Mouse (Mus musculus): ENCODE measurements around the gene Pabpc6. TPM values are rescaled to one million over a fixed set of nuclear protein-coding genes. Genes with fewer than 3 reads are reported as not detected.

The Pabpc6 gene
- polyA plus RNA-seq (2016; fragmentation: Nextera tagmentation; extraction: Ambion mirVana), result not detected in 2 replicates

GRCm38 (mm10) chr17:9669283-9669905 lies at the start of gene Pabpc6:
Gene Pabpc6, minus strand, starts transcription at chr17:9669717.
- 89% methylated on average over 36 of the region's 36 CpGs for WGBS
- Histone ChIP-seq H3K4me3 (no peak within 1 kb of the TSS), H3K36me3 (no peaks in the 10 kb centered on the region), H3K27me3 (ENCODE audit: insufficient read depth, poor library complexity, severe bottlenecking) (0 out of 2 replicates have a peak, but pooled peaks cover 9% of the 10 kb centered on the region), H3K27ac (no peak within 1 kb of the TSS), H3K9me3 (no peaks in the 10 kb centered on the region), H3K4me1 (no peaks in the 10 kb centered on the region)
- no peak for DNase-seq (ENCODE audit: low spot score)

DNA sequence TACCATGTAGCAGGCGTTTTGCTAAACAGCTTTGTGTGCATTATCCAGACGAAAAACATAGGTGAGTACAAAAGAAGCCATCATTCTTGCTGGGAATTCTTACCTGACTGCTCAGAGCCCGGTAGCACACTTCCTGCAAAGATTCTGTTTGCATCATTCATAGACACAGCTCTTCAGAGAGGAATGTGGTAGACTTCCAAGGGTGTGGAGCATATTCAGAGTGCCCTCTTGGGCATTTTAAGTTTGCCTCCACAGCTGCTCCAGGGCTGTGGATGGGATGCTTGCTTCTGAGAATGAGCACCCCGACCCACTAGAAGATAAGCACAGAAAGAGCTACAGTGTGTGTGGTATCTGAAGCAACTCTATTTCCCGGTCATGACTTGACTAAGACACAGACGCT lies 41.4 kb upstream of the Pabpc6 start:
- Histone ChIP-seq H3K9me3 (no peaks in the 10 kb centered on the region), H3K36me3 (no peaks in the 10 kb centered on the region), H3K4me1 (no peaks in the 10 kb centered on the region), H3K4me3 (no peak overlapping the region), H3K27ac (no peak overlapping the region), H3K27me3 (ENCODE audit: insufficient read depth, poor library complexity, severe bottlenecking) (peaks cover 6% of the 10 kb centered on the region; the same call in 1 of the 2 replicates)
- no peak for DNase-seq (ENCODE audit: low spot score)
- 76% methylated on average over 6 of the region's 6 CpGs for WGBS

- DNase-seq (ENCODE audit: low spot score), result no peak
- H3K27ac ChIP-seq, result no peak overlapping the region
- peaks cover 6% of the 10 kb centered on the region; the same call in 1 of the 2 replicates for H3K27me3 ChIP-seq (ENCODE audit: insufficient read depth, poor library complexity, severe bottlenecking)
- no peaks in the 10 kb centered on the region for H3K36me3 ChIP-seq
- 87% methylated on average over 3 of the region's 3 CpGs for WGBS
- no peaks in the 10 kb centered on the region for H3K9me3 ChIP-seq
- H3K4me3 ChIP-seq, result no peak overlapping the region
- H3K4me1 ChIP-seq, result no peaks in the 10 kb centered on the region
Observed at GRCm38 (mm10) chr17:9708888-9709287, 39.4 kb upstream of the Pabpc6 start.

GRCm38 (mm10) chr17:9707356-9707755 lies 37.8 kb upstream of the Pabpc6 start:
- Histone ChIP-seq H3K4me3 (no peak overlapping the region), H3K27ac (no peak overlapping the region), H3K36me3 (no peaks in the 10 kb centered on the region), H3K27me3 (ENCODE audit: insufficient read depth, poor library complexity, severe bottlenecking) (peaks cover 6% of the 10 kb centered on the region; the same call in 1 of the 2 replicates), H3K4me1 (no peaks in the 10 kb centered on the region), H3K9me3 (no peaks in the 10 kb centered on the region)
- WGBS, result 85% methylated on average over 1 of the region's 1 CpGs
- DNase-seq (ENCODE audit: low spot score), result no peak

- H3K4me1 ChIP-seq, result no peaks in the 10 kb centered on the region
- WGBS, result 70% methylated on average over 7 of the region's 7 CpGs
- H3K9me3 ChIP-seq, result no peaks in the 10 kb centered on the region
- H3K27me3 ChIP-seq (ENCODE audit: insufficient read depth, poor library complexity, severe bottlenecking), result no peaks in the 10 kb centered on the region
- no peak overlapping the region for H3K27ac ChIP-seq
- no peaks in the 10 kb centered on the region for H3K36me3 ChIP-seq
- H3K4me3 ChIP-seq, result no peak overlapping the region
- DNase-seq (ENCODE audit: low spot score), result no peak
Observed at GRCm38 (mm10) chr17:9697763-9698162, 28.2 kb upstream of the Pabpc6 start.

DNA sequence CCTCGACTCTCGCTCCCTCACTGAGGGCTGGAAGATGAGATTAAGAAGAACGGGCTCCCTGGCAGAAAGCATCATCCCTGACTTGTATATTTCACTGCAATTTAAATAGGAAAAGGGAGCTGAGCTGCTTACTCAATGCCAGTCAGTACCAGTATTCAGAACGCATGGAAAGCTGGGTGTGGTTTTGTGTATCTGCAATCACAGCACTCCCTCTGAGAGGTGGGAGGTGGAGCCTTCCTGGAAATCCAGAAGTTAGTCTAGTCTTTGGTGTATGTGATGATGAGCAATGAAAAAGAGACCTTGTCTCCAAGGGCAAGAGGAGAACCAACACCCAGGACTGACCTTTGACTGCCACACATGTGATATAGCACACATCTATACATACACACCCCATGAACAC lies 21.7 kb upstream of the Pabpc6 start:
- DNase-seq (ENCODE audit: low spot score), result no peak
- Histone ChIP-seq H3K36me3 (no peaks in the 10 kb centered on the region), H3K27me3 (ENCODE audit: insufficient read depth, poor library complexity, severe bottlenecking) (no peaks in the 10 kb centered on the region), H3K4me3 (no peak overlapping the region), H3K27ac (no peak overlapping the region), H3K9me3 (no peaks in the 10 kb centered on the region), H3K4me1 (no peaks in the 10 kb centered on the region)
- 55% methylated on average over 4 of the region's 4 CpGs for WGBS

- H3K27me3 ChIP-seq (ENCODE audit: insufficient read depth, poor library complexity, severe bottlenecking), result no peaks in the 10 kb centered on the region
- no peaks in the 10 kb centered on the region for H3K4me1 ChIP-seq
- H3K36me3 ChIP-seq, result no peaks in the 10 kb centered on the region
- no peak overlapping the region for H3K4me3 ChIP-seq
- WGBS, result 73% methylated on average over 4 of the region's 4 CpGs
- no peak overlapping the region for H3K27ac ChIP-seq
- DNase-seq (ENCODE audit: low spot score), result no peak
- no peaks in the 10 kb centered on the region for H3K9me3 ChIP-seq
Observed at GRCm38 (mm10) chr17:9683539-9684155, 14.1 kb upstream of the Pabpc6 start.

DNA sequence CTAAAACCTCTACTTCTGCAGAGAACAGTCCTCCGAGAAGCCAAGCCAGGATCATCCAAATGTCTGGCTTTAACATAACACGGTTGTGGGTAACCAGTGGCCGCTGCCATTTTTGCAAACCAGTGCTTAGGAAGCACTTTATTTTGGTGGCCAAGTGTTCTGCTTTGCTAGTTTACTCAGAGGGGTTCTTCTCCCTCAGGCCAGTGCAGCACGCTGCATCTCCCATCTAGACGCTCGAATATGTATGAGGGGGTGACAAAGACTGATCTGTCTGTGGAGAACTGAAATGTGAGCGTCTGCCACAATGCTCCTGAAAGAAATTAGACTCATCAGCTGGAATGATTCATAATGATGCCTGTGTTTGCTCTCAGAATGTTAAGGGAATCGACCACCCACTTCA lies 11.2 kb upstream of the Pabpc6 start:
- H3K9me3 ChIP-seq, result no peaks in the 10 kb centered on the region
- H3K27ac ChIP-seq, result no peak overlapping the region
- no peak for DNase-seq (ENCODE audit: low spot score)
- no peaks in the 10 kb centered on the region for H3K36me3 ChIP-seq
- 78% methylated on average over 8 of the region's 8 CpGs for WGBS
- no peaks in the 10 kb centered on the region for H3K4me1 ChIP-seq
- no peaks in the 10 kb centered on the region for H3K27me3 ChIP-seq (ENCODE audit: insufficient read depth, poor library complexity, severe bottlenecking)
- no peak overlapping the region for H3K4me3 ChIP-seq

- no peaks in the 10 kb centered on the region for H3K36me3 ChIP-seq
- no peaks in the 10 kb centered on the region for H3K27me3 ChIP-seq (ENCODE audit: insufficient read depth, poor library complexity, severe bottlenecking)
- 84% methylated on average over 6 of the region's 6 CpGs for WGBS
- DNase-seq (ENCODE audit: low spot score), result no peak
- H3K4me3 ChIP-seq, result no peak overlapping the region
- no peak overlapping the region for H3K27ac ChIP-seq
- no peaks in the 10 kb centered on the region for H3K4me1 ChIP-seq
- no peaks in the 10 kb centered on the region for H3K9me3 ChIP-seq
Observed at GRCm38 (mm10) chr17:9675175-9675789, 5.8 kb upstream of the Pabpc6 start.

DNA sequence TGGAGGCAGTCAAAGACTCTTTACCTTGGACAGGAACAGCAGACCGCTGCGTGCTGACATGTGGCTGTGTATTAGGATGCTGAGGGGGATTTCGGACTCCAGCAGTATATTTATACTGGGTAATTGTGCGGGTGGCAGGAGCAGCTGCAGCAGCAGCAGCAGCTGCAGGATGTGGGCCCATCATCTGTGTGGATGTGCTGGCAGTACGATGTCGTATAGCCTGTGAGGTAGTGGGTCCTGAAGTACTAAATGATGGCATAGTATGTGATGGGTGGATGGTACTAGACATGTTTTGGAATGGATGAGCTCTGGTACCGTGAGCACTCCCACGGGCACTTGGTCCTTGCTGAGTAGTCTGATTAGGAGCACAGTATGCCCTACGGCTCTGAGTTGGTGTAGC lies 1.6 kb downstream of the Pabpc6 start:
- Histone ChIP-seq H3K36me3 (no peaks in the 10 kb centered on the region), H3K27me3 (ENCODE audit: insufficient read depth, poor library complexity, severe bottlenecking) (0 out of 2 replicates have a peak, but pooled peaks cover 9% of the 10 kb centered on the region), H3K4me3 (no peak overlapping the region), H3K4me1 (no peaks in the 10 kb centered on the region), H3K9me3 (no peaks in the 10 kb centered on the region), H3K27ac (no peak overlapping the region)
- 92% methylated on average over 9 of the region's 9 CpGs for WGBS
- DNase-seq (ENCODE audit: low spot score), result no peak

DNA sequence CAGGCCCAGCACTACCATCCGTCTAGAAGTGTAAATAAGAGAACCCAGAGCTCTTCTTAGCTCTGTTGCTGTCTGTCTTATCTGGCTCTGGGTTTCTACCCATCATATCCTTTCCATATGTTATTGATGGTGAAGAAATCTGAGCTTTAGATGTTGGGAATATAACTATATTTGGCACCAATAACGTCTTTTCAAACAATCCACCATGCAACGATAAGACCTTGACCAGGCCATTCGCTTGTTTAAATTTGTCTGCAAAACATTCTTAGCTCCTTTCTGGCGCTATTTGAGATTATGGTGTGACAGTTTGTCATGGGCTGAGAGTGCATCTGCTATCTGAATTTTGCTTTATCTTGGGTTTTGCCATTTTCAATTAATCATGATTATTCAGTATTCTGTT lies 10.9 kb downstream of the Pabpc6 start:
- no peaks in the 10 kb centered on the region for H3K36me3 ChIP-seq
- no peak for DNase-seq (ENCODE audit: low spot score)
- 77% methylated on average over 5 of the region's 5 CpGs for WGBS
- no peaks in the 10 kb centered on the region for H3K27me3 ChIP-seq (ENCODE audit: insufficient read depth, poor library complexity, severe bottlenecking)
- no peak overlapping the region for H3K27ac ChIP-seq
- H3K4me1 ChIP-seq, result 0 out of 2 replicates have a peak, but pooled peaks cover 3% of the 10 kb centered on the region
- H3K4me3 ChIP-seq, result no peak overlapping the region
- H3K9me3 ChIP-seq, result no peaks in the 10 kb centered on the region

GRCm38 (mm10) chr17:9654155-9654554 lies 15.4 kb downstream of the Pabpc6 start:
- H3K27ac ChIP-seq, result no peak overlapping the region
- no peak overlapping the region for H3K4me3 ChIP-seq
- no peak for DNase-seq (ENCODE audit: low spot score)
- 0 out of 2 replicates have a peak, but pooled peaks cover 3% of the 10 kb centered on the region for H3K27me3 ChIP-seq (ENCODE audit: insufficient read depth, poor library complexity, severe bottlenecking)
- no peaks in the 10 kb centered on the region for H3K4me1 ChIP-seq
- no peaks in the 10 kb centered on the region for H3K9me3 ChIP-seq
- no peaks in the 10 kb centered on the region for H3K36me3 ChIP-seq
- 72% methylated on average over 3 of the region's 3 CpGs for WGBS

DNA sequence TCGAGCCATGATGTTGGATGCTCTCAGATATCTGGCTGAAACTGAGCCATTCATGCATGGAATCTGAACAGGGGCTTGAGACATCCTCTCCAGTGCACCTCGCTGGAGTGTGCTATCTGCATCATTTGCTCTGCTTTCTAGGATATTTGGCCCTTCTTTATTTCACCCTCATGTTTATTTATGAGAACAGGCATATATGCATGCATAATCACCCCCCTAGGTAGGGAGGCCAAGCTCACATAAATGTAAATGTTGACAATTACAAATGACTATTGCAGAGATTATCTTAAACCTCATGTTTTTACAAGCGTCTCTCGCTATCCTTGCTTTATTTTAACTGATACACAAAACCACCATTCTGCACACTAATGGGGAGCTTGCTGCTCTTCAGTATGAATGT lies 21.9 kb downstream of the Pabpc6 start:
- H3K27me3 ChIP-seq (ENCODE audit: insufficient read depth, poor library complexity, severe bottlenecking), result peaks cover 18% of the 10 kb centered on the region; the same call in 1 of the 2 replicates
- H3K4me1 ChIP-seq, result peaks cover 5% of the 10 kb centered on the region; the same call in 1 of the 2 replicates
- H3K27ac ChIP-seq, result no peak overlapping the region
- no peaks in the 10 kb centered on the region for H3K9me3 ChIP-seq
- H3K4me3 ChIP-seq, result no peak overlapping the region
- 74% methylated on average over 4 of the region's 4 CpGs for WGBS
- no peaks in the 10 kb centered on the region for H3K36me3 ChIP-seq
- no peak for DNase-seq (ENCODE audit: low spot score)
